Mouse (Mus musculus) heart, embryonic 12.5 days (tissue): ENCODE data around the gene Tpr. TPM values are rescaled to one million over a fixed set of nuclear protein-coding genes. Genes with fewer than 3 reads are reported as not detected.

Experiments used
- polyA plus RNA-seq: library from polyadenylated mRNA; unstranded; fragments of >200 nt; fragmentation: Nextera tagmentation; extraction: Ambion mirVana; gene quantifications from 2 replicates; pipeline ENCODE4 v1.2.1, GENCODE M21; 2016

Gene Tpr
- polyA plus RNA-seq, 1 experiment from 2014 or later, result 151 TPM

Other genes with a start within 250 kb of the Tpr start
- not detected in 2 replicates for gene Pdc, start 73.4 kb upstream of the Tpr start, polyA plus RNA-seq
- gene Odr4, start 242 bp downstream of the Tpr start, polyA plus RNA-seq, result 37.7 TPM in 2 replicates
- gene Prg4, start 73.3 kb downstream of the Tpr start, polyA plus RNA-seq, result 0.46 and 0.63 TPM in 2 replicates